Mouse (Mus musculus): ENCODE data around the gene Atp1b4.
A peak's percentile ranks its signal among the peaks of the same experiment; 100 is the strongest.
"Not testable (repeated sequence)": the region's sequence is repeated elsewhere in the genome, so short reads cannot be mapped to it uniquely, and the experiment has no call there.

Gene Atp1b4

DNA sequence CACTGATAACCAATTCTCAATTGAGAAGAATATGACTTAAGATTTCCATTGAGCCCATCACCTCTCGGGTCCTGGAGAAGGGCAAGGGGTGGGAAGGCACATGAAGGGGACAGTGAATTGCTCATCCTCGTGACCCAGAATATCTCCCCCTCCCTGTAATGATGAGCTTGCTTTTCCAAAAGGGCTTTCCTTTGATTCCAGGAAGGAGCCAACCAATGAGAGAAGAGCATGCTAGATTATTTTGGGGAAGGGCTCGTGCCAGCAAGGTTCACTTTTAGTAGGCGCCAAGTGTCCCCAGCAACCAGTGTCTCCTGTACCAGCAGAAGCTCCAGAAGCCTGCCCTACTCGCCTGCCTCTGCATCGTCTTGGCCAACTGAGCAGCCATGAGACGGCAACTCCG, at the start of gene Atp1b4:
Gene Atp1b4, plus strand, starts transcription at position 301 of the 400 bp plus-strand sequence.
- no peak for DNase-seq (ENCODE audit: low read depth, low spot score)

DNA sequence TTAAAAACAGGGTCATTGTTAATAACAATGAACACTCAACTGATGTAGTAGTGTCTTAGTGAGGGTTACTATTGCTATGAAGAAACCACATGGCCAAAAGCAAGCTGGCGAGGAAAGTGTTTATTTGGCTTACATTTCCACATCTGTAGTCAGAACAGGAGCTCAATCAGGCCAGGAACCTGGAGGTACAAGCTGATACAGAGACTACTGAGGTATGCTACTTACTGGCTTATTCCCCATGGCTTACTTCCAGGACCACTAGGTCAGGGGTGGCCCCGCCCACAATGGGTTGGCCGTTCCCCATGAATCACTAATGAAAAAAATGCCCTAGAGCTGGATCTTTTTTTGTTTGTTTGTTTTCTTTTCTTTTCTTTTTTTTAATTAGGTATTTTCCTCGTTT, 7.4 kb upstream of the Atp1b4 start:
- no peak for DNase-seq (ENCODE audit: low read depth, low spot score)

DNA sequence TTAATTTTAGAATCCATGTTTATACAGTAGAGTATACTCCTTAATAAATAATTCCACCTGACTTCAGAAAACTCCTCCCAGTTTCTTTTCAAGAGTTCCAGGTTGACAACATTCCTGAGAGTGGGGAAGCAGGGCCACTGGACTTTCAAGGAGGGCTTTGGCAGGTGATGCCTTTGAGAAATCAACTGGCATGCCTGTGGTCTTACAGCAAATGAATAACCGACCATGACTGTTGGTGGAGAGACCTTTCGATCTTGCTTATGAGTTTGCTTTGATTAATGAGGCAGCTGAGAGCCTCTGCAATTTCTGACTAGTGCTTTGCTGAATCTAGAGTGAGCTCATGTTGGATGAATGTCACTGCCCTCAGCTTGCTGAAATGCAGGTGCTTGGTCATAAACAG, 4.9 kb upstream of the Atp1b4 start:
- no peak for DNase-seq (ENCODE audit: low read depth, low spot score)

DNA sequence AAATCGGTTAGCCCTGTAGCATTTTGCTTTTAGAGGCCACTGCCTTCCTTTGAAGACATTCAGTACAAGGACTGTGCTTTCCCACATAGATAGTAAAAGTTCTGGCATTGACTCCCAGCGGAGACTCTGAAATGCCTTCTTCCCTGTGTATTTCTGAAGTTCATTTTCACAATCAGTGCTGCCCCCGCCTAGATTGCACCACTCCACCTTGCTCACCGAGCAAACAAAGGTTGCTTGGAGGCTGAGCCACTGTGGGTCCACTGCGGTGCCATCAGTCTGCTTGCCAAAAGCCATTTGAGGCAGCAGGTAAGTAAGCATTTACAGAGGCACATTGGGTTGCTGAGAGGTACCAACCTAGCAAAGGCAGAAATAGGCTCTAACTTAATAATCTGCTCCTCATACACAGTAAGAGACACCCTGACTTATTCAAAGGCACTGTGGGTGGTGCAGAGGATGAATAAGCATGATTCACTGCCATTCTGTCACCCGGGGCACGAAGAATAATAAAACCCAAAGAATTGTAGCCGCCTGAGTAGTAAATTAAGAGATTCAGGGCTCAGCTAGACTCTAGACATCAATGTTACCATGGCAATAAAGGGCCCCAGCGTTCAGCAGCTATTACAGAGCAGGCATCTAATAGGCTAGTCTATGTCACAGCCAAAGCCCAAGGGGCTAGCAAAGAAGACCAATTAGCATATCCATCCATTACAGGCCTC, 2.9 kb upstream of the Atp1b4 start:
- no peak for DNase-seq (ENCODE audit: low read depth, low spot score)

DNA sequence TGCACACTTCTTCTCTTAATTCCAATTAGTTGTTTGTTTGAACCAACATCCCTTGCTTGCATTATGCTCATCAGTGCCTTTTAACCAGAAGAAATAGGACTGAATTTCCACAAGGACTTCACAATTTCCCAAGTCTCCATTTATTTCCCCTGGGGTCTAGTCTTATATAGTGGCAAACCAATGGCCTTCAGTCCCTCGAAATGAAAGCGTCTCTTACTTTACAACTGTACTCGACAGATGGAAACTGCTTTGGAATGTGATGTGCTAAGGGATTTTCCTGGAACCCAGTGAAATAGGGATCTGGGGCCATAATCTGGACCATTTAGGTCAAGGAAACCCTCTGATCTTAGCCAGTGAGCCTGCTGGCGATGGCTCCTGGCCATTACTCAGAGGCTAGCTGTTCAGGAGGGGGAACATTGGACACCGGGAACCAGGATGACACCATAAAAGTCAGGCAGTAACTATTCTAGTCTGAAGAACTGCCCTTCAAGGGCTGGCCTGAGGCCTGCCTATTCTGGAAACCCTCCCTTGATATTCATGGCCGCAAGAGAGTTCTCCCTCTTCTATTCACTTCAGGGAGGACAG, 2.3 kb upstream of the Atp1b4 start:
- no peak for DNase-seq (ENCODE audit: low read depth, low spot score)

DNA sequence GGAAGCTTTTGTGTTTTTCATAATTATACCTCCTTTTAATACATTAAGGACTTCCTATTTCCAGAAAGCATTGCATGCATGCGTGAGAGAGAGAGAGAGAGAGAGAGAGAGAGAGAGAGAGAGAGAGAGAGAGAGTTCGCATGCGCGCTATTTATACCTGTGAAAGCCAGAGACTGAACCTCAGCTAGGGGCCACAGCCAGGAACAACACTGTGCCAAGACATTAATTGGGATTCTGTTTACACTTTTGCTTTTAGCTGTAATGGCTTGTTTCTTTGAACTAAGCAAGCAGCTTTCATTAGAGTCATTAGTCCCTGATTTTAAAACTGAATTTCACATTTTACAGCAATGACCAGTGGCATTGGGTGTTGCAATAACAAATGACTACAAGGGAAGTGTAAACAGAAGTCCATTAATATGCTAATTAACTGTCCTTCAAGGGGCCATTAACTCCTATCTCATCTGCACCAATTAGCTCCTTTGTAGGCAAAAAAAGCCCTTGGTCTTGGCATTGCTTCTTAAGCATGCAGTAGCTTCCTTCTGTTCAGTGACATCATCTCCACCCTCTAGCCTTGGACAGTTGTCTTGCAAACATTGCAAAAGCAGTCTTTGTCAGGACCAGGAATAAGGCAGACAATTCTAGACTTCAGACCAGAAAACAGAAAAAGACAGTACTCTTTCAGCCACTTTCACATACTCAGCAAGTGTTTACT, 14.9 kb downstream of the Atp1b4 start:
- no peak for DNase-seq (ENCODE audit: low read depth, low spot score)

DNA sequence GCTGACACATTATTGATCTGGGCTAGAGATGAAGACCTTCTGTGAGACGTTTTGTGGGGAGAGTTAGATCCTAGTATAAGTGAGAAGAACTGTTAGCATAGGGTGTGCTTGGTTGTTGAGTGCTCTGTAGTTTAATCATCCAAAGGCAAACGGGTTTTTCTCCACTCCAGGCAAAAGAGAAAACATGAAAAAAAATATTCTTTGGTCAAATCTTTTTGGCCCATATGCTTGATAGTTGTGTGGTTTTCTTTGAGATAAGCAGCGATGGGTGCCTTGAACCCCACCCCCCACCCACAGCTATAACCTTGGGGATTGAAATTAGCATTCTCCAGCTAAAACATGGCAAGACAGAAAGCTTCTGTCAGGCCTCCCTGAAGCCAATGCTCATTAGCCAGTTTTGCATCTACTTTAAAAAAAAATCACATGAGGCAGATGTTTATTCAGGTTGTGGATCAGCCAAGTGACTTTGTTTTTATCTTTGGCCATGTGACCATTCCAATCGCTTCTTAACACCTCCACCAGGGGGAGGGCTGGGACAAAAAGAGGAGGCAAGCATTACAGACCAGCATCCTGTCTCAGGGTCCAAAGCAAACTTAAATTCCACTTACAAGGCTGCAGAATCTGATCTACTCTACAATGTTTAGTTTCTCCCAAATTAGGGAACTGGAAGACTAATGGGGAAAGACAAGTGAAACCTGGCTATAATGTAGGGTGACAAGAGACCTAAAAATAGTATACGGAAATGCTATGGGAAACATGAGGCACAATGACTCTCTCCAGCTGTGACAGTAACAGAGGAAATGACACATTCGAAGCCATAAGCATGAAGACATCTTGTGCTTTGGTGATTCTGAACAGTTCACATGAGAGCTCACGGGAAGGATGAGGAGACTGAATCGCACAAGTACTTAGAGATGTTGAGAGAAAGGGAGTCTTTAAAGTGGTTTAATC, 18.6 kb downstream of the Atp1b4 start:
- DNase-seq (ENCODE audit: low read depth, low spot score) = peak; percentile 11

DNA sequence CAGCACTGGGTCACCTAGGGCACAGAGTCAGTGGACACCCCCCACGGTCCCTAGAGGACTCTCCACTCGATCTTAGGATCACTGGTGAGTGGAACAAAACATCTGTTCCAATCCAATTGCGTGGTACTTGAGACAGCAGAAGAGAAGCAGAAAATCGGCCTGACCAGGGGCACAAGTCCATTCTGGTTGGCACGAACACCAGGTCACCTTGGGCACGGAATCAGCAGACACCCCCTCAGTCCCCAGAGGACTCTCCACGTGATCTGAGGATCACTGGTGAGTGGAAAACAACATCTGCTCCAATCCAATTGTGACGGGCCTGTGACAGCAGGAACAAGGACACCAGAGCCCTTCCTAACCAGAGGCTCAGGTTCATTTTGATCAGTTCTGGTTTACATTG, 46.0 kb downstream of the Atp1b4 start:
- no peak for DNase-seq (ENCODE audit: low read depth, low spot score)

DNA sequence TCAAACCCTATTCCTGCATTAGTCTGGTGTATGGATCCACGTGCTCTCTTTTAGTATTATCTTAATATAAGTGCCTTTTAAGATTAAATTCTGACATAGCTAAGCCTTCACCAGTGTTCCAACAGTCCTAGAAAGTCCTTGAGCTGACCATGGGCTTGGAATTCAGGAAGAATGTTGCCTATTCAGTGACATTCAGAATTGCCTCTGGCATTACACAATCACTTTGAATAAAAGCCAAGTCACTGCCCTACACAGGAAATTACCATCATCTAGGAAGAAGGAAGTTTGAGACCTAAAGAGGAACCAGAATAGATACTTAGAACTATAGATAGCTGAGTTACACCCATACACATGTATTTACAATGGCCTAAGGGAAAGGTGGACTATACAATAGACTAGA, 48.6 kb downstream of the Atp1b4 start:
- DNase-seq (ENCODE audit: low read depth, low spot score) = not testable (repeated sequence)

DNA sequence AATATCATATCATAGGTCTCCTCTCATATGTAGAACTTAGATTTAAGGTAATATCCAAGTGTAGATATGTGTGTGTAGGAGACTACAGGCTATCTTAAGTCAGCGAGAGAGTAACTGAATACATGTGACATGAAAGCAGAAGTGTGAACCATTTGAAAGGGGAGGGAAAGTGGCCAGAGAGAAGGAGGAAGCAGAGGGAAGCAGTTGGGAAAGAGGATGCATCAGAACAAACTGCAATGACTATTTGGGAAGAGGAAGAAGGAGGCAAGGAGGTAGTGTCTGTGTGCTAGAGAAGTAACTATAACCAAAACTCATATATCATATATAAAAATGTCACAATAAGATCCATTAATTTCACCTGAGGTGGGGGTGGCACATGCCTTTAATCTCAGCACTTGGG, 57.2 kb downstream of the Atp1b4 start:
- DNase-seq (ENCODE audit: low read depth, low spot score) = not testable (repeated sequence)

Data from CD4-positive, CD25-positive, alpha-beta regulatory T cell, adult 2 months (primary cell).